Mouse (Mus musculus) stomach, embryonic 16.5 days (tissue): ENCODE results near the gene Crtc1. TPM values are rescaled to one million over a fixed set of nuclear protein-coding genes. Genes with fewer than 3 reads are reported as not detected.

ENCODE experiments used
- ATAC-seq: fragments of 200-750 bp; cut with Nextera tagmentation; 2 replicates; pipeline ENCODE4 v1.8.0; 2017; ENCODE audit warnings: moderate number of reproducible peaks, moderate TSS enrichment; ENCODE audit not compliant: insufficient read depth, low FRiP score
- H3K27ac ChIP-seq: fragments of 300-500 bp; sonication (generic); 2 replicates; pipeline ENCODE4 v1.5.1; 2014; ENCODE audit warnings: low read length
- H3K27me3 ChIP-seq: fragments of 300-500 bp; sonication (generic); 2 replicates; pipeline ENCODE4 v1.6.1; 2014; ENCODE audit warnings: low read length, control low read depth, mixed read lengths; ENCODE audit not compliant: control insufficient read depth, insufficient read depth
- H3K36me3 ChIP-seq: fragments of 300-500 bp; sonication (generic); 2 replicates; pipeline ENCODE4 v1.6.1; 2014; ENCODE audit warnings: low read length; ENCODE audit not compliant: control insufficient read depth, insufficient read depth
- H3K4me1 ChIP-seq: fragments of 300-500 bp; sonication (generic); 2 replicates; pipeline ENCODE4 v1.6.1; 2014; ENCODE audit warnings: low read length, control low read depth, mixed read lengths; ENCODE audit not compliant: control insufficient read depth, insufficient read depth
- H3K4me2 ChIP-seq: fragments of 300-500 bp; sonication (generic); 2 replicates; pipeline ENCODE4 v1.6.1; 2014; ENCODE audit warnings: low read depth, low read length, mixed read lengths
- H3K4me3 ChIP-seq: fragments of 300-500 bp; sonication (generic); replicated peaks from 2 replicates; pipeline ENCODE4 v1.5.1; 2014; ENCODE audit warnings: mild to moderate bottlenecking, low read length
- H3K9ac ChIP-seq: fragments of 300-500 bp; sonication (generic); 2 replicates; pipeline ENCODE4 v1.6.1; 2014; ENCODE audit warnings: low read length
- H3K9me3 ChIP-seq: fragments of 300-500 bp; sonication (generic); replicated peaks from 2 replicates; pipeline ENCODE4 v1.6.1; 2016; ENCODE audit warnings: low read length, control low read depth; ENCODE audit not compliant: control insufficient read depth
- WGBS: fragments of 180-500 bp; shearing (Covaris S2); extraction: QIAGEN DNeasy Blood & Tissue Kit; methylation state at CpG from one replicate; pipeline ENCODE4 v1.1.7; 2014; 5-methylcytosine and 5-hydroxymethylcytosine counted together
- polyA plus RNA-seq: library from polyadenylated mRNA; unstranded; fragments of >200 nt; fragmentation: Nextera tagmentation; extraction: Ambion mirVana; gene quantifications from 2 replicates; pipeline ENCODE4 v1.2.1, GENCODE M21; 2015

The Crtc1 gene
- polyA plus RNA-seq, 1 experiment from 2014 or later = 13.9 TPM

GRCm38 (mm10) chr8:70476333-70477268, 37.2 kb upstream of the Crtc1 start, which contains the start of gene Klhl26:
Gene Klhl26, minus strand, starts transcription at chr8:70476968.
- ATAC-seq = peak; percentile 93
- Histone ChIP-seq H3K4me2 (peak within 1 kb of the TSS; percentile 85), H3K9ac (peak within 1 kb of the TSS; percentile 90), H3K4me1 (peaks cover 15% of the 10 kb centered on the region), H3K27ac (peak within 1 kb of the TSS; percentile 68), H3K4me3 (peak within 1 kb of the TSS; percentile 73), H3K9me3 (no peaks in the 10 kb centered on the region), H3K36me3 (no peaks in the 10 kb centered on the region), H3K27me3 (0 out of 2 replicates have a peak, but pooled peaks cover 7% of the 10 kb centered on the region)
- under 1% methylated on average over 52 of the region's 53 CpGs for whole genome bisulfite sequencing

GRCm38 (mm10) chr8:70471856-70472255, 32.5 kb upstream of the Crtc1 start:
- no peaks in the 10 kb centered on the region for H3K36me3 ChIP-seq
- H3K4me3 ChIP-seq = no peak overlapping the region
- no peaks in the 10 kb centered on the region for H3K27me3 ChIP-seq
- H3K9ac ChIP-seq = no peak overlapping the region
- no peak for ATAC-seq
- 98% methylated on average over 7 of the region's 7 CpGs for WGBS
- H3K27ac ChIP-seq = no peak overlapping the region
- H3K4me2 ChIP-seq = no peak overlapping the region
- H3K9me3 ChIP-seq = no peaks in the 10 kb centered on the region
- peaks cover 17% of the 10 kb centered on the region for H3K4me1 ChIP-seq

- no peaks in the 10 kb centered on the region for H3K36me3 ChIP-seq
- no peak overlapping the region for H3K4me2 ChIP-seq
- no peak overlapping the region for H3K4me3 ChIP-seq
- H3K27ac ChIP-seq = no peak overlapping the region
- H3K27me3 ChIP-seq = no peaks in the 10 kb centered on the region
- H3K9ac ChIP-seq = no peak overlapping the region
- WGBS = 71% methylated on average over 2 of the region's 2 CpGs
- no peaks in the 10 kb centered on the region for H3K9me3 ChIP-seq
- ATAC-seq = no peak
- peaks cover 13% of the 10 kb centered on the region for H3K4me1 ChIP-seq
Measured at GRCm38 (mm10) chr8:70469938-70470337, 30.6 kb upstream of the Crtc1 start.

DNA sequence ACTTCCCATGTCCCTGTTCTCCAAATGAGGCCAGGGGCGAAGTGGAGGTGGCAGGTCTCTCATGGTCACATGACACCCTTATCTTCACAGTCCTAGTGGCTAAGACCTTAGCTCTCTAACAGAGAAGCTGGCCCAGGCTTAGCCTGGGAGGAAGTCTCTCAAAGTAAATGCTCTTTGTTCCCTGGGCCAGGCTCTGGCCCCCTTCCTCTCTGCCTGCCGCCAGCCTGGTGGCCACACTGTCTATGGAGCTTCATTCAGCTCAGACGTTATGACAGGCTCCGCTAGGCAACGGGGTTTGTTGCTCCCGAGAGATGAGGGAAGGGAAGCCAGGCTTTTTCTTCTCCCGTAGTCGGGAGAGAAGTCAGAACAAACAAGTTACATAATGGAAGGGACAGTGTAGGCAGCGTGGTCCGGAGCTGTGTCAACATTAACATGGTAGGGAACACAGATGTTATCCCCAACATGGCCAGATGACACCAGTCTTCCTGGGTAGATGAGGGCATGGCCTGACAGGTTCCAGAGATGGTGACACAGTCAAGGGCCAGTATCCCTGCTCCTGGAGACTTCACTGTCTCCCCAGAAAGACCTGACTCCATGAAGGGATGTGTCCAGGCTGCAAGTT, 30.0 kb upstream of the Crtc1 start:
- no peak overlapping the region for H3K4me3 ChIP-seq
- H3K4me1 ChIP-seq = peaks cover 13% of the 10 kb centered on the region
- H3K36me3 ChIP-seq = no peaks in the 10 kb centered on the region
- no peaks in the 10 kb centered on the region for H3K27me3 ChIP-seq
- H3K4me2 ChIP-seq = no peak overlapping the region
- ATAC-seq = 0 out of 2 replicates have a peak, but pooled peaks have one; percentile 38
- H3K9ac ChIP-seq = no peak overlapping the region
- WGBS = 40% methylated on average over 10 of the region's 10 CpGs
- H3K9me3 ChIP-seq = no peaks in the 10 kb centered on the region
- no peak overlapping the region for H3K27ac ChIP-seq

GRCm38 (mm10) chr8:70468733-70469132, 29.4 kb upstream of the Crtc1 start:
- no peak overlapping the region for H3K27ac ChIP-seq
- H3K4me3 ChIP-seq = no peak overlapping the region
- 87% methylated on average over 4 of the region's 4 CpGs for WGBS
- no peak overlapping the region for H3K4me2 ChIP-seq
- no peaks in the 10 kb centered on the region for H3K36me3 ChIP-seq
- no peak for ATAC-seq
- no peak overlapping the region for H3K9ac ChIP-seq
- H3K4me1 ChIP-seq = peaks cover 13% of the 10 kb centered on the region
- H3K27me3 ChIP-seq = no peaks in the 10 kb centered on the region
- H3K9me3 ChIP-seq = no peaks in the 10 kb centered on the region

DNA sequence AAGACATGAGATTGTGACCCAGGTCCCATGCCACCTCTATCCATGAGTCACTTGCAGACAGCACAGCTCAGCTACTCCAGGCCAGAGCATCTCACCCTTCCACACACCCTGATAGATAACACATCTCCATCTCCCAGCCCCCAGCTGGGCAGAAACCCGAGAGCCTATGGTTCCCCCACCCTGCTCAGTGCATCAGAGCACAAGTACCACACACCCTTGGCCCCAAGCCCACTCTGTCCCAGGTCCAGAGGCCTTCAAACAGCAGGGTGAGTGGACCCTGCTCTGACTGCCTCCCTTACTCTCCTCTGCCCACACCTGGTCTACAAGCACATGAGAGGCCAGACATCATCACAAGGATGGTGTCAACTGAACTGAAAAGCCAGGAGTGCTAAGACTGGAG, 28.5 kb upstream of the Crtc1 start:
- no peaks in the 10 kb centered on the region for H3K36me3 ChIP-seq
- H3K4me1 ChIP-seq = peaks cover 13% of the 10 kb centered on the region
- H3K9me3 ChIP-seq = no peaks in the 10 kb centered on the region
- no peak overlapping the region for H3K9ac ChIP-seq
- H3K4me3 ChIP-seq = no peak overlapping the region
- 59% methylated on average over 1 of the region's 1 CpGs for WGBS
- H3K27ac ChIP-seq = no peak overlapping the region
- no peaks in the 10 kb centered on the region for H3K27me3 ChIP-seq
- ATAC-seq = no peak
- H3K4me2 ChIP-seq = no peak overlapping the region

GRCm38 (mm10) chr8:70467229-70467725, 27.9 kb upstream of the Crtc1 start:
- WGBS = 70% methylated on average over 5 of the region's 5 CpGs
- Histone ChIP-seq H3K4me3 (no peak overlapping the region), H3K9ac (no peak overlapping the region), H3K27ac (no peak overlapping the region), H3K4me2 (no peak overlapping the region), H3K4me1 (peaks cover 13% of the 10 kb centered on the region), H3K27me3 (no peaks in the 10 kb centered on the region), H3K9me3 (no peaks in the 10 kb centered on the region), H3K36me3 (no peaks in the 10 kb centered on the region)
- ATAC-seq = no peak

GRCm38 (mm10) chr8:70466771-70467170, 27.4 kb upstream of the Crtc1 start:
- no peaks in the 10 kb centered on the region for H3K27me3 ChIP-seq
- no peaks in the 10 kb centered on the region for H3K36me3 ChIP-seq
- H3K4me3 ChIP-seq = no peak overlapping the region
- ATAC-seq = no peak
- WGBS = 66% methylated on average over 11 of the region's 11 CpGs
- no peak overlapping the region for H3K4me2 ChIP-seq
- H3K27ac ChIP-seq = no peak overlapping the region
- H3K4me1 ChIP-seq = peaks cover 13% of the 10 kb centered on the region
- no peaks in the 10 kb centered on the region for H3K9me3 ChIP-seq
- no peak overlapping the region for H3K9ac ChIP-seq

GRCm38 (mm10) chr8:70466305-70466704, 26.9 kb upstream of the Crtc1 start:
- no peak overlapping the region for H3K4me2 ChIP-seq
- no peak overlapping the region for H3K4me3 ChIP-seq
- no peaks in the 10 kb centered on the region for H3K27me3 ChIP-seq
- 91% methylated on average over 4 of the region's 4 CpGs for WGBS
- peaks cover 13% of the 10 kb centered on the region for H3K4me1 ChIP-seq
- H3K27ac ChIP-seq = no peak overlapping the region
- no peak for ATAC-seq
- no peaks in the 10 kb centered on the region for H3K36me3 ChIP-seq
- no peaks in the 10 kb centered on the region for H3K9me3 ChIP-seq
- H3K9ac ChIP-seq = no peak overlapping the region
